Mouse (Mus musculus): ENCODE measurements at regions not wholly inside any gene's neighbourhood (a gene's known extent, or its start where the extent isn't known, plus 50 kb on each side); places are given as distances from the start of the nearest gene placed in this dataset.

DNA sequence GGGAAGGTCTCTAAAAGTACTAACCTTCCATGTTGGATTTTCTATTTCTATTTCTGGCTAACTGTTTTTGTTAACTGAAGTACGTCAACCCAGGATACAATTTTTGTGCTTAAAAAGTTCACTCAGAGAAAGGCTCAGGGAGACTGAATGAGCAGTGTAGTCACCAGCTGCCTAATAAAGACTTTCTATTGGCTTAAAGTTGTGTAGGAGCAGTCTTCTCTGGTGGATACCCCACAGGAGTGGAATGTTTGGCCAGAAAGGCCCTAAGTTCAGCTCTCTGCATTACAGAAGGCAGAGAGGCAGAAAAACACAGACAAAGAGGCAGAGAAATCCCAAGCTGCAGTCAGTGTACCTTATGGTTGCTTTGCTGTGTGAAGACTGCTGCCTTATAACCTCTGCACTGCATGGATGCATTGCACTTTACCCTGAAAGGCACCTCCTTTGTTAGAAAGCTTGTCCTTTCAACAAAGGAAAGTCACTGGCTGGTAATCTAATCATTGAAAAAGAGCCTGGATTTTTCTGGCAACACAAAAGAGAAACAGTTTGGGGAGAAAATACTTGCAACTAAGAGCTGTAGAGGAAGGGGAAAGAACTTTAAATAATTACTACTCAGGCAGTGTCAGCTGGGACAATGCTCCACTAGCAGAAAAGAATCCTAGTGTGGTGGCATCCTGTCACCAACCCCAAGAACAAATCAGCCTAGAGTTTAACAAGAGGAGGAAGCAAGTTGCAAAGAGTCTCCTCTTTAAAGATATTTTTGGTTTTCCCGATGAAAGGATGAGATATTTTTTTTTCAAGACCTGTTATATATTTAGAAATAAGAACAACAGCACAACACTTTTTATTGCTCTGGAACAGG is 63.0 kb upstream of the Adamts5 start:
- Histone ChIP-seq H3K27me3 (replicated peaks) (no peaks in the 10 kb centered on the region), H3K9ac (no peak overlapping the region), H3K4me1 (peaks cover 20% of the 10 kb centered on the region), H3K9me3 (no peaks in the 10 kb centered on the region), H3K27ac (replicated peaks) (peak overlapping the region; percentile 61), H3K4me2 (no peak overlapping the region), H3K4me3 (no peak overlapping the region), H3K36me3 (no peaks in the 10 kb centered on the region)
- 52% methylated on average over 2 of the region's 2 CpGs for WGBS
- ATAC-seq (ENCODE audit: extremely low read depth, insufficient number of reproducible peaks, low FRiP score, low TSS enrichment) = no peak

DNA sequence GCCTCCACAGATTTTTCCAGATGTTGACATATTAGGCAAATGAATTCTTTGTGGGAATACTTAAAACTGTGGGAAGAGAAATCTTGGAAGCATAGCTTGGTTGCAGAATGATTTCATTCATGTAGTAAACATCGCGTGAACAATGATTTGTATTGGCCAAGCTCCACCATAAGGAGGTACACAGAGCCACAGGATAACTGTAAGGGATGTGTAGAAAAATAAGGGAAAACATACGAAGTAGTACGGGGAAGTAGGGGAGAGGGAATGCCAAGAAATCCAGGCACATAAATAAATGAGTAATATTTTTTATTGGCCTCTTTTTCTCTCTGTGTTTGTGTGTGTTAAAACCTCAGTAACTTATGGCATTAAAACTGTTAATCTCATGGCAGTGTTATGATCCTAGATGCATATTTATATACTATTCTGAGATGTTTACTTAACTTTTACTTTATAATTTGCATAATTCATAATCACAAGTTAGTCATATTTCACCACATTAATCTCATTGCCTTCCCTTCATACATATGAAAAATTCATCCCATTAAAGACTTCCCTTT is 54.5 kb upstream of the Adamts5 start:
- Histone ChIP-seq H3K4me3 (no peak overlapping the region), H3K27me3 (replicated peaks) (no peaks in the 10 kb centered on the region), H3K9ac (no peak overlapping the region), H3K4me2 (no peak overlapping the region), H3K27ac (replicated peaks) (no peak overlapping the region), H3K9me3 (no peaks in the 10 kb centered on the region), H3K4me1 (no peaks in the 10 kb centered on the region), H3K36me3 (no peaks in the 10 kb centered on the region)
- WGBS = 74% methylated on average over 4 of the region's 4 CpGs
- no peak for ATAC-seq (ENCODE audit: extremely low read depth, insufficient number of reproducible peaks, low FRiP score, low TSS enrichment)

DNA sequence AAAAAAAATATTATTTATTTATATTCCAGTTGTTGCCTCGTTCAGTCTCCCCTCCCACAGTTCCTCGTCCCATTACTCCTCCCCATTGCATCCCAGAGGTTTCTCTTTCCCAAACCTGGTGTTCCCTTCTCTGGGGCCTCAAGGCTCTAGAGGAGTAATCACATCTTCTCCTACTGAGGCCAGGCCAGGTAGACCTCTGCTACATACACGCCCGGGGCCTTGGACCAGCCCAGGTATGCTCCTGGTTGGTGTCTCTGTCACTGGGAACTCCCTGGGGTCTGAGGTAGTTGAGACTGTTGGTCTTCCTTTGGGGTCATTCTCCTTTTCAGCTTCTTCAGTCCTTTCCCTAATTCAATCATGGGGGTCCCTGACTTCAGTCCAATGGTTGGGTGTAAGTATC is 50.0 kb upstream of the Adamts5 start:
- H3K9ac ChIP-seq = no peak overlapping the region
- H3K27ac ChIP-seq (replicated peaks) = no peak overlapping the region
- no peak for ATAC-seq (ENCODE audit: extremely low read depth, insufficient number of reproducible peaks, low FRiP score, low TSS enrichment)
- WGBS = 83% methylated on average over 4 of the region's 4 CpGs
- H3K36me3 ChIP-seq = no peaks in the 10 kb centered on the region
- no peaks in the 10 kb centered on the region for H3K9me3 ChIP-seq
- no peak overlapping the region for H3K4me3 ChIP-seq
- no peak overlapping the region for H3K4me2 ChIP-seq
- no peaks in the 10 kb centered on the region for H3K27me3 ChIP-seq (replicated peaks)
- no peaks in the 10 kb centered on the region for H3K4me1 ChIP-seq

All from heart, embryonic 13.5 days (tissue).